Mouse (Mus musculus) ZHBTc4 (cell line): ENCODE measurements around the gene Iqce.
"Not testable (repeated sequence)": the region's sequence is repeated elsewhere in the genome, so short reads cannot be mapped to it uniquely, and the experiment has no call there.

Experiments used
- DNase-seq: peaks from one replicate; pipeline ENCODE4 v3.0.0-alpha.2; 2011; ENCODE audit warnings: low read depth, low spot score

Iqce gene

DNA sequence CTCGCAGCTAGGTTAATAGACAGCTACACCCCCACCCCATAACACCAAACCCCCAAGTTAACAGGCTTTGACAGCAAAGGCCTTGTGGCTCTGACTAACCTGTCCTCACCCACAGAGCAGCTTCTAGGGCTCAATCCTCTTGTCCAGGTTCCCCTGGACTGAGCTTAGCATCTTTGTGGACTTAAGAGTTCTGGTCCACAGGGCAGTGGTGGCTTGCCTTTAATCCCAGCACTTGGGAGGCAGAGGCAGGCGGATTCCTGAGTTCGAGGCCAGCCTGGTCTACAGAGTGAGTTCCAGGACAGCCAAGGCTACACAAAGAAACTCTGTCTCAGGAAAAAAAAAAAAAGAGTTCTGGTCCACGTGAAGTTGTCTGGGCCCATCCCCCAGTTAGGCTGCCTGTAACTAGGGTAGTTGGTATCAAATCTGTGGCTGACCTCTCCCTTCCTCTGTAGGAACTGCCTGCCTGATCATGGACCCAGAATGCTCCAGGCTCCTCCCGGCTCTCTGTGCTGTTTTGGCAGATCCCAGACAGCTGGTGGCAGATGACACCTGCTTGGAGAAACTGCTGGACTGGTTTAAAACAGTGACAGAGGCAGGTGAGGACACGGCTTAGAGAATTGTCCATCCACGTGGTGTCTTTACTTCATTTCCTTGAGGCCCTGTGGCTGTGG, 3.5 kb upstream of the Iqce start:
- DNase-seq, result no peak

DNA sequence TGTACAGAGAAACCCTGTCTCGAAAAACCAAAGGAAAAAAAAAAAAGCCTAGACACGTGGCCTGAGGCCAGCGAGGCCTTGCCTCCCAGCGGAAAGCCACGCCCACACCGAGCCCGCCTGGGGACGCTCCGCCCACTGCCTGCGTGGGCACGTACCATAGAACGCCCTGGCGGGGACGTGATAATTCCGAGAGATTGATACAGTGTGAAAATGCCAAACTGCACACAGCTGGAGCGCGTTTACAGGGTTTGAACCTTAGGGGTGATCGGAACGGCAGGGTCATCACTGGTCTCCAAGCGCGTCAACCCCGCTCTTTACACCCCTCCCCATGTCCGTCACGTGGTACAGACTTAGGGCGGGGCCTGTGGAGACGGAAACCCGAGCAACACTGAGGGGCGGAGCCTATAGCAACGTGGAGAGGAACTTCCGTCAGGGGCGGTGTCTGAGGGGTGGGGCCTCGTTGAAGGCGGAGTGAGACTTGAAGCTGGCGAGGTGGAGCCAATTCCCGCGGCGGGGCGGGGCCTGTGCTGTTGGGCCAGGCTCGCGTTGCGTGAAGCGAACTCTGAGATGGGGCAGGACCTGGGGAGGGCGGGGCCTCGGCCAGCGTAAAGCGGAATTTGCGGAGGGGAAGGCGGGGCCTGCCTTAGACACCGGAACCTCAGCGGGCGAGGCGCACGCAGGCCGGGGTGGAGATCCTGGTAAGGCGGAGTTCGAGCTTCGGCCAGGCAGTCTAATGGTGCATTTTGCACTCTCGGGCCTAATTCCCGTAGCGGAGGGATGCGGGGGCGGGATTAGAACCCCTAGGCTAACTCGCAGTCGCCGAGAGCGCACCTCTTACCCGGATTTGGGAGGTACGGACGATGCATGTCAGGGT, 2.4 kb upstream of the Iqce start, which contains the start of gene Brat1:
TSS of gene Brat1 (plus strand) at position 634 of the 874 bp plus-strand sequence.
- peak; percentile 100 for DNase-seq

DNA sequence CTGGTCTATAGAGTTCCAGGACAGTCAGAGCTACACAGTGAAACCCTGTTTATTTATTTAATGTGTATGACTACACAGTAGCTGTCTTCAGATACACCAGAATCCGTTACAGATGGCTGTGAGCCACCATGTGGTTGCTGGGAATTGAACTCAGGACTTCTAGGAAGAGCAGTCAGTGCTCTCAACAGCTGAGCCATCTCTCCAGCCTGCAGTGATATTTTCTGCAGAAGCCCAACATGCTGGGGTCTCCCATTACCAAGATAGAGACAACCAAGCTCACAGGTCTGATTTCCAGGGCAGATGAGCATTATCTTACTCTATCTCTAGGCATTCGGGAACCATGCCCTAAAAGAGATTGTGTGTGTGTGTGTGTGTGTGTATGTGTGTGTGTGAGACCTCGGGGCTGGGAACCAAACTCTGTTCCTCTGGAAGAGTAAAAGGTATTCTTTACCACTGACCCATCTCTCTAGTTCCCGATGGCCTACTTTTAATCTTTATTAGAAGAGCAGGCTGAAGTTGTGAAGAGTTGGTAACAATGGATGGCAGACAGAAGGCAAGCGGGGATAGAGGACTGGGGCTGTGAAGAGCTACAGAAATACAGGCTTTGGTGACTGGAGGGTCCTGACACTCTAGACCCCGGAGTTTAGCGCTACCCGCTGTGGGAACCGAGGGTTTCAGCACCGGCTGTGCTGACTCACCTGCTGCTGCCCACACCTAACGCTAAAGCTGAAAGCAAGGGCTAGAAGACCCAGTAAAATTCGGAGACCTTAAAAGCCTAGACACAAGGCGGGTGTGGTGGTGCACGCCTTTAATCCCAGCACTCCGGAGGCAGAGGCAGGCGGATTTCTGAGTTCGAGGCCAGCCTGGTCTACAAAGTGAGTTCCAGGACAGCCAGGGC, 1.6 kb upstream of the Iqce start:
- no peak for DNase-seq

DNA sequence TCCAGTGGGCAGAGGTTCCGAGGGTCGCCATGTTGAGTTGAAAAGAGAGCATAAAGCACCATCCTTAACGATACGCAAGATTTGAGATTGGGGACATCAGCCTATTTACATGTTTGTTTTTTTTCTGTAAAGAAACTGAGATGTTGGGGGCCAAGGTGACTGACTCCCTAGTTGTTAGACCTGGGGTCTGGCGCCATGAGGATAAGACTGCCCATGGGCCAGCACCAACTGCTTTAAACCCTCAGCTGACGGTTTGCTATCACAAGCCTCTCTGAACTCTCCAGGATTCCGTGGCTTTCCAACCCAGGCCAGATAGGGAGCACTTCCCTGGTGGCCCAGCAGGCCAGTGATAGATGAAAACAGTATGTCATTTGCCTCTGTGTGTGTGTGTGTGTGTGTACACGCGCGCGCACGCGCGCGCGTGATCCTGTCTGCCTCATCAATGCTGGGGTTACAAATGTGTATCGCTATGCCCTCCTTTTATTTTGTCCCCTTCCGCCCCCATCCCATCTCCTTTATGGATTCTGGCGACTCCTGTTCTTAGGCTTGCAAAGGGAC, 519 bp upstream of the Iqce start:
- DNase-seq, result peak; percentile 29

DNA sequence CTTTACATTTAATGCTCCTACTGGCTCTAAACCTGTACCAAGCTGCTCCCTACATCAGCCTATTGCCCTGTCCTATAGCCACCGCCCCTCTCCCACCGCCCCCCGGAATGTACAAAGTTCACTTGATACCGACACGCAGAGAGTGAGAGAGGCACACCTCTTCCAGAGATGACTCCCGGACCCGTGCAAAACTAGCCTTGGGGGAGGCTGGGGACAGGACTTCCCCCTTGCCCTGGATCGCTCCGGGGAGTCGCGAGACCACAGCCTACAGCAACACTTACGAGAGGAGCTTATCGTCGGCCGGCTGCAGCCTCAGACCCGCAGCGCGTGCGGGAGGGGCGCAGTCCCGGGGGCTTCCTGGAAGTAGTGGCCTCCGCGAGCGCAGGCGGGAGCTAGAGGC, 517 bp downstream of the Iqce start:
- peak; percentile 65 for DNase-seq

DNA sequence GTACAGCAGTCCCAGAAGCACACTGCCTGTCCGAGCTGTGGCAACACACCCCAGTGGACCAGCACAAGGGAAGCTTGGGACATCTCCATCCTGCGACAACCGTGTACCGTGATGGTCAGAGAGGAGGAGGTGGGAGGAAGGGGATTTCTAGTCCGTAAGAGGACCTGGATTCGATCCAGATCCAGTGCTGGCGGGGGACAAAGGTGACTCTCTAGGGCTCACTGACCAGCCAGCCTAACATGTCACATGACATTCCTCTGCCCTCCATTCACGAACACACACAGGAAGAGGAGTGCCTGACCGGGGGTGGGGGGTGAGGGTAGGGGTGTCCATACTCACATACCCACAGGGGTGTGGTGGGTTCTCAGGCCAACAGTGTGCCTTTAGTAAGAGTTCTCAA, 2.4 kb downstream of the Iqce start:
- no peak for DNase-seq

DNA sequence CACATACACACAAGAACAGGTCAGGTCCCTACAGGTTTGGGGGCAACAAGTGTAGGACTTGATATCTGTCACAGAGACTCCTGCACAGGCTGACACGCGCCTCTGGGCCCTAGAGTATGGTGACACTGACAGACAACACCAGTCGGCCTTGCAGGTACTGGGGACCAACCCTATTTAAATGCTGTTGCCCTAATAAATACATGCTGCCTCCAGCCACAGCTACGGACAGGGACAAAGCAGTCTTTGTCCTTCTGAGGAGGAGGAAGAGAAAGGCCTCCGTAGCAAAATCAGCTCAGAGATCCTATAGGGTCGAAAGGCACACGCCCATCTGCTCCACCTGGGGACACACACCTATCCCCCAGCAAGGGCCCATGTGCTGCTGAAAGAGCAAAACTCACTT, 6.2 kb downstream of the Iqce start:
- DNase-seq, result no peak

DNA sequence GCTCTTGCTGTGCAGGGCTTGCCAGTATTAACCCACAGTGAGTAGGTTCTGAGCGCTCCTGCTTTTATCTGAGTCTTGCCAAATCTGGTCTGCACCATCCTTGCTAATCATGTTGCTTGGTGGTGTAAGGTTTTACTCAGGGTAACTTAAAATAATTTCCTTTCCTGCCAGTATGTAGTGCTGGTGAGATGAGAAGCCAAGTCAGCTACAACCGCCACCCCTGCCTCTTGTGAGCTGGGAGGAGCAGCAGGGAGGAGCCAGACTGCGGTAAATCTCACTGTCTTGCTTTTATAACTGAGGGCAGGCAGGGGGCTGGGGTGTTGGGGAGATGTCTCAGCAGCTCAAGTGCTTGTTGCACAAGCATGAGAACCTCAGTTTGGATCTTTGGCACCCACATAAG, 13.7 kb downstream of the Iqce start:
- DNase-seq, result no peak

DNA sequence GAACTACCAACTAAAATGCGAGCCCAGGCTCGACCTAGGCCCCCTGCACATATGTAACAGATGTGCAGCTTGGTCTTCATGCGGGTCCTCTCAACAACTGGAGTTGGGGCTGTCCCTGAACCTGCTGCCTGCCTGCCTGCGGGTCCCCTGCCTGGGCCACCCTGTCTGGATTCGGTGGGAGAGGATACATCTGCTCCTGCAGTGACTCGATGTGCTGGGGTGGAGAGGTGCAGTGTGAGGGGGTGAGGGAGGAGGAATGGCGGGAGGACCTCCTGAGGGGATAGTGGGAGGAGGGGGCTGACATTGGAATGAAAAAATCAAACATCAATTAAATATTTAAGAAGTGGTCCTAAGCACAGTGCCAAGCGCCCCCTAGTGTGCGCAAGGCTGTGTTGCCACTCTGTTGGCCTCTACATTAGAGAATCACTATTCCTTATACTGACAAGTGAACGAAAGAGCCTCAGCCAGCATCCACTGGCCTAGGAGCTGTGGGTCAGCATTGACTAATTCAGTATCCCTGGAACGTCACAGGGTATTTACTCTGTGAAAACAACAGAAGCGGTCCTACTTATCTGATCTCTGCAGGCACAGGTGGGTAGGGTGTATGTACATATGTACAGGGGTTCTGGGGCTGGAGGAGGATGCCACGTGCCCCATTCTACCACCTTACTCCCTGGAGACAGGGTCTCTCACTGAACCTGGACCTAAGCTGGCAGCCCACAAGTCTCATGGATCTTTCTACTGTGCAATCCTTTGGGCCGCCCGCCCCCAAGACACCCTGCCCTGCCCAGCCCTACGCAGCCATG, 17.6 kb downstream of the Iqce start:
- DNase-seq, result peak; percentile 52

DNA sequence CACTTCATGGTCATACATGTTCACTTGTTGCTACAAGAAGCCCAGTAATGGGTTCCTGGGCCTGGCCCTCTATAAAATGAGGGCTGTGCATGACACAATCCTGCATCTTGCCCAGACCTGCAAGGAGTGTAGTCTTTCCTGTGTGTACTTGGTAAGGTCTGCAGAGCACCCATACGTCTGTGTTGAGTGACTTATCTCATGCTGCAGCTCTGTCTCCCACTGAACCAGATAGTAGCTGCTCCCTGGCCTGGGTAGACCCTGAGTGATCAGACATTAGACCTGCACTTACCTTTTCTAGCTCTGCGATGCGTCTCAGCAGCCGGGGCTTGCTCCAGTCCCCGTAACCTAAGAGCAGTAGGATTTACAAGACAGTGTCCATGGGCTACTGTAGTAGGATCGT, 20.1 kb downstream of the Iqce start:
- DNase-seq, result no peak

DNA sequence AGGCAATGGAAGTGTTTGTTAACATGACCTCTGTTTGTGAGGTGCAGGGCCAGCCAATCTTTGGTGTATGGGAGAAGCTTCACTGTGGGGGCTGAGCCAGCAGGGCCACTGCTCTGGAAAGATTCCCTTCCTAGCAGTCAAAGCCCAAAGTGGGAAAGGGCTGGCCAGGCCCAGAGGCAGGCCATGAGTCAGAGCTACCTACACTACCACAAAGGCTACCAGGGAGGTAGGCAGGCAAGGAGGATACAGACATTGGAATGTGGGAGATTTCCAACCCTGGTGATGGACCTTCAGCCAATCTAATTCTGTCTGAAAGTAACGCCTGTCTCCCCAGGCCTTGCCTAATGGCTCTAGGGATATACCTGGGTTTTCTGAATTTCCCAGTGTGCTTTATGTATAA, 21.2 kb downstream of the Iqce start:
- DNase-seq, result no peak

DNA sequence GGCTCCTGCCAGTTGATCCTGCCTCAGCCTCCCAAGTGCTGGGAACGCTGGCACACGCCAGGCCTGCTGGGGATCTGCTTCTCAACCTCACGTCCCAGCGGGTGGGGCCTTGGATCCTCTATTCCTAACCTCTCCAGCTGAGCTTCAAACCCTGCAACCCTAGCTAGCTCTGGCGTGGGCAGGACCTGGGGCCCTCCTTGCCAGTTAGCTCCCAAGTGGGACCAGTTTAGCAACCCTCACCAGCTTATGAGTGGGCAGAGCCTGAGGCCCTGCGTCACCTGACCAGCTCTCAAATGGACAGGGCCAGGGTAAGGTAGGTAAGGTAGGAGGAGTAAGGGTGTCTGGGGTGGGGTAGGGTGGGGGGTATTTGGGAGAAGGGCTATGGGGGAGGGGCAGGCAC, 22.1 kb downstream of the Iqce start:
- no peak for DNase-seq

DNA sequence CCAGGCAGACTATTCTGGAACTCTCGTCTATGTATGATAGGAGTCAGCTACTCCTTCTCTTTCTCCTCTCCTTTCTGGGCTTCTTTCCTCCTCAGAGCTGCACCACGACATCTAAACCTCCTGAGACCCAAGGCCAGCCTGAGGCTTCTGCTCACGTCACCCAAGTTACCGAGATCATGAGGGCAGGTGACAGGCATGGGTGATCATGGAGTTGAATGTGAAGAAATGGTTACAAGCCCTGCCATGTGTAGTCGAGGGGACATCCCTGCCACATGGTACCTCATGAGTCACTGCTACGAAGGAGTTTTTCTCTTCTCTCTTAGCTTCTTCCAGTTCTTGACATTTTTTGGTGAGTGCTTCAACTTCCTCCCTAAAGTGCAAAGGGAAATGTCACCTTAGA, 25.0 kb downstream of the Iqce start:
- DNase-seq, result no peak

DNA sequence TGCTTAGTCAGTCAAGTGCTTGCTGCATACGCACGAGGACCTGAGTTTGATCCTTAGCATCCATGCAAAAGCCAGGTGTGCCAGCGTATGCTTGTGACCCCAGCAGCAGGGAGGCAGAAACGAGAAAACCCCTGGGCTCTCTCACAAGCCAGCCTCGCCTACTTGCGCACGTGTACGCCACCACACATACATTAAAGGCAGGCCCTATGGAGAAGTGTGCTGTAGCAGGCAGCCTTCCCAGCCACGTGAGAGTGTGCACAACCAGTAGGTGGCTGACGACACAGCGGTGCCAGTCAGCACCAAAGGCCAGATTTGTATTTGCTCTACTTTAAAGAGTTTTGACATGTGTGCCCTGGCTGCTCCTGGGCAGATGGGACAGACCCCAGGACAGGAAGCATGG, 26.5 kb downstream of the Iqce start:
- DNase-seq, result no peak

DNA sequence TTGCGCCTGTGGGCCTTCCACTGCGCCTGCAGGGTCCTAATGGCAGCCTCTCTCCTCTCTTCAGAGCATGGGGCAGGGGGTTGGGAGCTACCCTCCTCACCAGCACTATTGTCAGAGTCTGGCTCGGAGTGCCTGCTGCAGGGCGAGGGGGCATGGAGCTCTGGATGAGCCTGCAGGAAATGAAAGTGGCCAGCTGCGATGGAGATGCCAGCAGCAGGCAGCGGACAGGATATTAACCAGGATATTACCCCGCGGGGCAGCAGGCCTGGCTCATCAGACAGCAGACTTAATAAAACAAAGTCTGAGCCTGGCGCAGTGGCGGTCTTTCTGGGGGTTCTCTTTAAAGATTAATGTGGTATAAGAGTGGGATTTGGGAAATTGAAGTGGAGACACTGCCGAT, 27.1 kb downstream of the Iqce start:
- no peak for DNase-seq

DNA sequence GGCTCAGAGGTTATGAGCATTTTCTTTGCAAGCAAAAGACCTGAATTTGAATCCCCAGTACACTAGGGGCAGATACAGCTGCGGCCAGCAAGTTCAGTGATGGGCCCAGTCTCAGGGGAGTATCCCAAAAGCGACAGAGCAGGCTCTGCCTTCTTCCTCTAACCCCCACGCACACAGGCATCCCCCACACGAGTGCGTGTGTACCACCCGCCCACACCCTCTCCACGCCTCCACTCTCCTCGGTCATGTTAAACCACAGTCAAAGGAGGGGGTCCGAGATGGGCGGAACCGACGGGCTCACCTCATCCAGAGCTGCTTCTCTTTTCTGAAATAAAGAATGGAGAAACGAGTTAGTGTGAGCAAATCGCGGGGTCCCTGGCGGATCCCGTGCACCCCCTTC, 28.1 kb downstream of the Iqce start:
- no peak for DNase-seq

DNA sequence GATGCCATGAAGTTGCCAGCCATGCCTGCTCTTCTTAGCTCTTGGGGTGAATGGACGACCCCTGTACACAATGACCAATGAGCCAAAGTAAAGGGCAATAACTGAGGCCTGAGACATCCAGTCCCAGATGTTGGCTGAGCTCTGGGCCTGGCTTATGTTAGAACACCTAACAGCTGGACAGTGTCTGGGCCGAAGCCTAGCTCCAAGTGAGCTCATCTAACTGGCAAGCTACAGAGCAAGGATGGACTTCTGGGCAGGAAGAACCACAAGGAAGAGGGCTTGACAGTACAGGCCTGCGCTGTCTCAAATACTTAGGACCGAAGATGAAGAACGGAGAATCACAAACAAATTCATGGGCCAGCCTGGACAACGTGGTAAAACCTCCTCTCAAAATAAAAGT, 29.6 kb downstream of the Iqce start:
- not testable (repeated sequence) for DNase-seq

DNA sequence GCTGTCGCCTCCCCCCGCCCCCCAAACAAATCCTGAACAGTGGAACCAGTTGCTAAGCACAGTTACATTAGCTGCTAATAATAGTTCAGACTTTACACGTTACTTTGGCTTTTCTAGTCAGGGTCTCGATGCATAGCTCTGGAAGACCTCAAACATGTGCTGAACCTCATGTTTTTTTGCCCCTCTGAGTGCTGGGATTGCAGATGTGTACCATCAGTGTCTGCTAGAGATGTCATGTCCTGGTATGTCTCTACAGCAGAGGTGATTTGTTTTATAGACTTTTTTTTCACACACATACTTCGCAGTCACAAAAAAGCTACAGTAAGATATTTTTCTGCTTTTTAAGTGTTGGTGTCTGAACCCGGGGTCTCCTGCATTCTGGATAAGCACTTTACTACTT, 30.1 kb downstream of the Iqce start:
- no peak for DNase-seq

DNA sequence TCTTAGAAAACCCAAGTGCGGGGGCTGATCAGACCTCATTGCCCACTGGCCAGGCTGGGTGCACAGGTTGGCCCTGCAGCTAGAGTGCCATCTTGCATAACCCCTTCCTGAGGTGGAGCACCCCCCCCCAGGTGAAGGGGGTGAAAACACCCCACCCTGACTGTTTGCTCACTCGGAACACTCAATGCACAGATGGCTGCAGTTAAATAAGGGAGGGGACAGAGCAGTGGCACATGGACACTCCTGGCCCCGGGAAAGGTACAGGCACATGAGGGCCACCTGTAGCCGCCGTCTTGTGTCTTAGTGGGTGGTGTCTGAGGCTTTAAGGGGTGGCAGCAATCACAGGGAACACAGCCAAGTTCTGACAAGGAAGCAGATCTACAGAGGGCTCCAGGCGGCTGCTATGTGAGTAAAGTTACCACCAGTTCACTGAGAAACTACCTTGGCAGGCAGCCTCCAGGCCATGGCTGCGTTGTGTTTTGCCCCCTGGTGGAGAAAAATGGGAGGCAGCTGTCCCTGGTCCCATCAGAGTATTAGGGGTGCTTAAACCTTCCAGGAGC, 38.5 kb downstream of the Iqce start:
- DNase-seq, result peak; percentile 64

DNA sequence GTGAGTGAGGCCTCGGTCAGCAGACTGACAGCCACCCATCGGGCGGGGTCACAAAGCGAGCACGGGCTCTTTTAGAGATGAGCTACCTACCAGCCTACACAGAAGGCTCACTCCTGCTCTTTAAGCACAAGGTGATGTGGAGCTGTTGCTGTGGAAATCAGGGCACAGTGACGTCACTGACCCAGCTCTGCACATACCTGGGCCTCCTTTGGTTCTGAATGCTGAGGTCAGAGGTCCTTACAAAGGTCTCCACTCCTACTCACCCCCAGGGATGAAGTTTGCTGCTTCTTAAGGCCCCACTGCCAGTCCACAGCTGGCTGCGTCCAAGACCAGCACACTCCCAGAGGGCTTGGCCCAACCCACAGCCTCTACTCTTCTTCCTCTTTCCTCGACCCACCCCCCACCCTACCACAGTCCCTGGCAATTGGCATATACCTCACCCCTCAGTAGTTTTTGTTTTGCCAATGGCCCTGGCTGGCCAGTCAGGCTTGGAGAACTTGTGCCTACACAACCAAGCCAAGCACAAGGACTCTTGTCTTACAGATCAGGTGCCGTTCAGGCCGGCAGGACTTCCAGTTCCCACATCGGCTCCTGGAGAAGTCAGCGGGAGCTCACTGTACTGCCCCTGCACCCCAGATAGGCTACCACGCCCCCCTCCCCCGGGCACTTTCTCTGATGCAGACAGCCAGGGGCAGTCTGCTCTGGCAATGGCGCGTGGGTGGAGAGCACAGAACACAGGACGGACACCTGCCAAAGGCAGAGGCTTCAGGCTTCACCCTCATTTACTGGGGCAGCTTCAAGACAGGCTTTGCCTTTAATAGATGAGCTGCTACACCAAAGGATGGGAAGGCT, 39.2 kb downstream of the Iqce start:
- DNase-seq, result no peak
